Mouse (Mus musculus): ENCODE data around the gene Ptpn22. TPM values are rescaled to one million over a fixed set of nuclear protein-coding genes. Genes with fewer than 3 reads are reported as not detected.

The Ptpn22 gene
- total and polyA plus RNA-seq, 2 experiments = 0.78 to 0.83 TPM

DNA sequence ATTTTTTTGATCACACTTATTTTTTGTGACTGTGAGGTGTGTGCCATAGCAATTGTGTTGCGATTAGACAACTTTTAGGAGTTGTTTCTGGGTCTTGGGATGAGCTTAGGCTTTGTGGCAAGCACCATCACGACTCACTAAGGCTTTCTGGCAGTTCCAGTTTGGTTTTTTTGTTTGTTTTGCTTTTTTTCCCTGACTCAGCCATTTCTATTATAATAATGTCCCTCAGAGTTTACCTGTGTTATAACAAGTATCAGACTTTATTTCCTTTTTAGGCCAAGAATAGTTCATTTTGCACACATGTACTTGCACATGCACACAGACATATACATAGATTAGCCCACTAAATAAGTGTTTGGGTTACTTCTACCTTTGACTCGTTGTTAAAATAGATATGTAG is 101.0 kb downstream of the Ptpn22 start:
- 75% methylated on average over 3 of the region's 3 CpGs for WGBS
- H3K4me3 ChIP-seq (ENCODE audit: insufficient read depth, low read depth, low read length) = no peak overlapping the region
- H3K4me1 ChIP-seq (ENCODE audit: control insufficient read depth, insufficient read depth, low read length) = no peaks in the 10 kb centered on the region
- no peaks in the 10 kb centered on the region for H3K27me3 ChIP-seq (ENCODE audit: control insufficient read depth, insufficient read depth, low read length)
- no peaks in the 10 kb centered on the region for H3K79me2 ChIP-seq (ENCODE audit: control insufficient read depth, insufficient read depth, low read length)
- TF ChIP-seq POLR2A (IDR thresholded peaks at IDR 0.05; ENCODE audit: extremely low read depth, insufficient read depth, low read length) = no peak
- no peak for TF ChIP-seq CTCF (IDR thresholded peaks at IDR 0.05; ENCODE audit: low read depth, low read length)
- no peak overlapping the region for H3K27ac ChIP-seq (replicated peaks; ENCODE audit: insufficient read depth, low read depth, low read length)
- no peak overlapping the region for H3K9ac ChIP-seq (ENCODE audit: low read depth, low read length)
- DNase-seq (ENCODE audit: extremely low read depth, low read depth, low spot score) = no peak
- peaks cover 43% of the 10 kb centered on the region for H3K36me3 ChIP-seq (ENCODE audit: control insufficient read depth, insufficient read depth, low read length)

Other genes starting within 250 kb of the Ptpn22 start
- gene Atg4a-ps, start 213.7 kb upstream of the Ptpn22 start, total RNA-seq (2014; rRNA removed) = 0.18 TPM in 1 of 2 replicates, not detected in the other
- gene Atg4a-ps, start 213.7 kb upstream of the Ptpn22 start, polyA plus RNA-seq (2012; rRNA removed) = not detected in 2 replicates
- 1.3 and 1.7 TPM in 2 replicates for gene Olfml3, start 121.8 kb upstream of the Ptpn22 start, total RNA-seq (2014; rRNA removed)
- gene Olfml3, start 121.8 kb upstream of the Ptpn22 start, polyA plus RNA-seq (2012; rRNA removed) = 1.5 and 2.0 TPM in 2 replicates
- not detected in 2 replicates for gene Gm10964, start 120.4 kb upstream of the Ptpn22 start, total RNA-seq (2014; rRNA removed)
- not detected in 2 replicates for gene Gm10964, start 120.4 kb upstream of the Ptpn22 start, polyA plus RNA-seq (2012; rRNA removed)
- 29.2 and 32.4 TPM in 2 replicates for gene Hipk1, start 68.2 kb upstream of the Ptpn22 start, total RNA-seq (2014; rRNA removed)
- 34.0 and 35.2 TPM in 2 replicates for gene Hipk1, start 68.2 kb upstream of the Ptpn22 start, polyA plus RNA-seq (2012; rRNA removed)
- 2.5 and 3.3 TPM in 2 replicates for gene Dclre1b, start 50.4 kb upstream of the Ptpn22 start, total RNA-seq (2014; rRNA removed)
- gene Dclre1b, start 50.4 kb upstream of the Ptpn22 start, polyA plus RNA-seq (2012; rRNA removed) = 5.6 and 6.5 TPM in 2 replicates
- gene Ap4b1, start 50.3 kb upstream of the Ptpn22 start, total RNA-seq (2014; rRNA removed) = 22.1 and 23.4 TPM in 2 replicates
- 9.3 and 10.7 TPM in 2 replicates for gene Ap4b1, start 50.3 kb upstream of the Ptpn22 start, polyA plus RNA-seq (2012; rRNA removed)
- 0.55 TPM in 1 of 2 replicates, not detected in the other for gene Gm43064, start 50.2 kb upstream of the Ptpn22 start, total RNA-seq (2014; rRNA removed)
- gene Gm43064, start 50.2 kb upstream of the Ptpn22 start, polyA plus RNA-seq (2012; rRNA removed) = 0.05 and 0.20 TPM in 2 replicates
- 0.60 TPM in 1 of 2 replicates, not detected in the other for gene Bcl2l15, start 27.2 kb upstream of the Ptpn22 start, total RNA-seq (2014; rRNA removed)
- gene Bcl2l15, start 27.2 kb upstream of the Ptpn22 start, polyA plus RNA-seq (2012; rRNA removed) = not detected in 2 replicates
- gene Rsbn1, start 54.3 kb downstream of the Ptpn22 start, total RNA-seq (2014; rRNA removed) = 5.8 and 7.1 TPM in 2 replicates
- gene Rsbn1, start 54.3 kb downstream of the Ptpn22 start, polyA plus RNA-seq (2012; rRNA removed) = 0.68 and 1.1 TPM in 2 replicates
- gene Phtf1, start 108.3 kb downstream of the Ptpn22 start, total RNA-seq (2014; rRNA removed) = 5.2 TPM in 2 replicates
- 1.2 and 1.6 TPM in 2 replicates for gene Phtf1, start 108.3 kb downstream of the Ptpn22 start, polyA plus RNA-seq (2012; rRNA removed)

All from liver, adult 2 months (tissue).